Mouse (Mus musculus): ENCODE results near the gene Egfl6. TPM values are rescaled to one million over a fixed set of nuclear protein-coding genes. Genes with fewer than 3 reads are reported as not detected.

Gene Egfl6
- under 1 TPM; 0.18 to 0.59 TPM for total RNA-seq (2021)

- intact Hi-C loops (cut with DNase I): no loop called here
- DNase-seq (ENCODE audit: low spot score): no peak
These were observed at the start of gene Egfl6 for GRCm38 (mm10) chrX:166584947-166585824. TSS of gene Egfl6 (minus strand) at chrX:166585720.

GRCm38 (mm10) chrX:166626866-166627570, 41.5 kb upstream of the Egfl6 start:
- DNase-seq (ENCODE audit: low spot score): no peak
- intact Hi-C loops (cut with DNase I): no loop called here

- intact Hi-C loops (cut with DNase I): no loop called here
- DNase-seq (ENCODE audit: low spot score): no peak
These were observed 40.7 kb upstream of the Egfl6 start for GRCm38 (mm10) chrX:166626174-166626573.

GRCm38 (mm10) chrX:166623176-166623575, 37.7 kb upstream of the Egfl6 start:
- intact Hi-C loops (cut with DNase I): no loop called here
- no peak for DNase-seq (ENCODE audit: low spot score)

- intact Hi-C loops (cut with DNase I): no loop called here
- no peak for DNase-seq (ENCODE audit: low spot score)
These were observed 36.2 kb upstream of the Egfl6 start for GRCm38 (mm10) chrX:166621560-166622301.

- intact Hi-C loops (cut with DNase I): no loop called here
- no peak for DNase-seq (ENCODE audit: low spot score)
These were observed 35.4 kb upstream of the Egfl6 start for GRCm38 (mm10) chrX:166620900-166621299.

GRCm38 (mm10) chrX:166619084-166619483, 33.6 kb upstream of the Egfl6 start:
- intact Hi-C loops (cut with DNase I): no loop called here
- DNase-seq (ENCODE audit: low spot score): no peak

GRCm38 (mm10) chrX:166615191-166615590, 29.7 kb upstream of the Egfl6 start:
- no peak for DNase-seq (ENCODE audit: low spot score)
- intact Hi-C loops (cut with DNase I): no loop called here

GRCm38 (mm10) chrX:166576111-166576510, 9.4 kb downstream of the Egfl6 start:
- no peak for DNase-seq (ENCODE audit: low spot score)
- intact Hi-C loops (cut with DNase I): no loop called here

- DNase-seq (ENCODE audit: low spot score): no peak
- intact Hi-C loops (cut with DNase I): no loop called here
These were observed 19.5 kb downstream of the Egfl6 start for GRCm38 (mm10) chrX:166565983-166566382.

GRCm38 (mm10) chrX:166565401-166565800, 20.1 kb downstream of the Egfl6 start:
- DNase-seq (ENCODE audit: low spot score): no peak
- intact Hi-C loops (cut with DNase I): no loop called here

- DNase-seq (ENCODE audit: low spot score): no peak
- intact Hi-C loops (cut with DNase I): no loop called here
These were observed 20.6 kb downstream of the Egfl6 start for GRCm38 (mm10) chrX:166564900-166565299.

GRCm38 (mm10) chrX:166559333-166559732, 26.2 kb downstream of the Egfl6 start:
- no peak for DNase-seq (ENCODE audit: low spot score)
- intact Hi-C loops (cut with DNase I): no loop called here

GRCm38 (mm10) chrX:166552355-166552754, 33.2 kb downstream of the Egfl6 start:
- intact Hi-C loops (cut with DNase I): no loop called here
- no peak for DNase-seq (ENCODE audit: low spot score)

- intact Hi-C loops (cut with DNase I): no loop called here
- no peak for DNase-seq (ENCODE audit: low spot score)
These were observed 39.0 kb downstream of the Egfl6 start for GRCm38 (mm10) chrX:166546495-166546894.

- no peak for DNase-seq (ENCODE audit: low spot score)
- intact Hi-C loops (cut with DNase I): no loop called here
These were observed 50.4 kb downstream of the Egfl6 start for GRCm38 (mm10) chrX:166535138-166535537.

GRCm38 (mm10) chrX:166533432-166533831, 52.1 kb downstream of the Egfl6 start:
- DNase-seq (ENCODE audit: low spot score): no peak
- intact Hi-C loops (cut with DNase I): no loop called here

GRCm38 (mm10) chrX:166531671-166532070, 53.8 kb downstream of the Egfl6 start:
- no peak for DNase-seq (ENCODE audit: low spot score)

GRCm38 (mm10) chrX:166528126-166528525, 57.4 kb downstream of the Egfl6 start:
- no peak for DNase-seq (ENCODE audit: low spot score)
- intact Hi-C loops (cut with DNase I): no loop called here

More at GRCm38 (mm10) chrX:166531671-166532070, 53.8 kb downstream of the Egfl6 start:
- intact Hi-C loops (cut with DNase I): no loop called here

- intact Hi-C loops (cut with DNase I): no loop called here
- DNase-seq (ENCODE audit: low spot score): no peak
These were observed 59.7 kb downstream of the Egfl6 start for GRCm38 (mm10) chrX:166525637-166526315.
